Mouse (Mus musculus) induced T-regulatory cell, adult 2 months (primary cell): Measurements from ENCODE around the gene Ppp2r3c.
"Not testable (repeated sequence)": the region's sequence is repeated elsewhere in the genome, so short reads cannot be mapped to it uniquely, and the experiment has no call there.

Experiments used
- DNase-seq: peaks from one replicate; pipeline ENCODE4 v3.0.0-alpha.2; 2012; ENCODE audit warnings: low read depth

Ppp2r3c gene

DNA sequence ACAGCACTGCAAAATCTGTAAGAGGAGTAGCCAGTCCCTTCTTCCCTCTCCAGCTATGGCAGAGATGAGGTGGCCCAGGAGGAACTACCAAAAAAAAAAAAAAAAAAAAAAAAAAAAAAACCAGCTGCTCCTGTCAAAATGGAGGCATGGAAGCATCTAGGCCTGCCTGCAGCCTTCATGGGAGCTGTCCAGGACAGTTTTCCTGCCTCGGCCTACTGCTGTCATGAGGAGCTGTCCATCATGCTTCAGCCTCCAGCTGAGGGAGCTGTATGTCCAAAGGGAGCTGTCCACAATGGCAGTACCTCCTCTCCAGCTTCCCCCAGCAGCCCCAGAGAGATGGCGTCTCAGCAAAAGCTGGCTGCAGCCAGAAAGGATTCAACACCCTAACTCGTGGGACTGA is 30.6 kb downstream of the Ppp2r3c start:
- DNase-seq = no peak

DNA sequence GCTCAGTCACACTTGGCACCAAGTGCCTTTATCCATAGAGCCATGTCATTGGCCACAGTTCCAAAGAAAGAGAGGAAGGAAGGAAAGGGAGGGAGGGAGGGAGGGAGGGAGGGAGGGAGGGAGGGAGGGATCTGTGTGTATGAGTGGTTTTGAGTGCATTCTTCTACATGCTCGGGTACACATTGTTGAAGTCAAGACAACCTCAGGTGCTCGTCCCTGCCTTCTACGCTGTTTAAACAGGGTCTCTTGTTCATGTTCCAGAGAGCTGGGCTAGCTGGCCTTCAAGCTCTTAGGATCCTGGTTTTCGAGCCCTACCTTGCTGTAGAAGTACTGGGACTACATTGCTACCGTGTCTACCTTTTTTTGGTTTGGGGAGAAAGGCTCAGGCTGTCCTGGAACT is 39.4 kb downstream of the Ppp2r3c start:
- not testable (repeated sequence) for DNase-seq

DNA sequence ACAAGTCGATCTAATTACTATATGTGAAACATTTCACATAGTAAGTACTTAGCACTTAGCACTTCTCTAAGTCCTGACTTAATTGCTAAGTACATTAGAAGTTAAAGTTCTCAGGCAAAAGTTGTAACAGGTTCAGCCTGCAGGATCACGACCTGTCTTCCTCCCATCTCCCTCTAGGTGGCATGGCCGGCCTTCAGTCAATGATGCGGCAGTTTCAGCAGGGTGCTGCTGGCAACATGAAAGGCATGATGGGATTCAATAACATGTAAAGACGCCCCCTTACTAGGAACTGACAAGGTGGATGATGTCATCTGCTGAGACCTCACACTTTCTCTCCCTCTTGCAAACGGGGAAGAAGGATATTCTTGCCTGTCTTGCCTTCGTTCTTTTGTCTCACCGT is 40.8 kb downstream of the Ppp2r3c start:
- DNase-seq = not testable (repeated sequence)

DNA sequence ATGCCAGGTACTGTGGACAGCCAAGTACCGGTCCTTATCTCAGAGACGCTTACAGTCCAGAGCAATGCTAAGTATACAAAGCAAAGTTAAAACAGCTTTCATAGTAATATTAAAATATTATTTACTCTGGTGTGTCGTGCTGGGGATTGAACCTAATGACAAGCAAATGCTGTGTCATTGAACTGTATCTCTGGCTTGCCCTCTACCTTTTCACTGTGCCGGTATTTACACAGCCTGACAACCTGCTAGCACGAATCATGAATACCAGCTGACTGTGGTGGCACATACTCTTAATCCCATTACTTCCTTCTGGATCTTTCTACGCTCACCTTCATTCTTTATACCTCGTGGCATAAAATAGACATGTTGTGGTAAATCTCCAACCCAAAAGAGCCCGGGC is 60.6 kb downstream of the Ppp2r3c start:
- DNase-seq = not testable (repeated sequence)

DNA sequence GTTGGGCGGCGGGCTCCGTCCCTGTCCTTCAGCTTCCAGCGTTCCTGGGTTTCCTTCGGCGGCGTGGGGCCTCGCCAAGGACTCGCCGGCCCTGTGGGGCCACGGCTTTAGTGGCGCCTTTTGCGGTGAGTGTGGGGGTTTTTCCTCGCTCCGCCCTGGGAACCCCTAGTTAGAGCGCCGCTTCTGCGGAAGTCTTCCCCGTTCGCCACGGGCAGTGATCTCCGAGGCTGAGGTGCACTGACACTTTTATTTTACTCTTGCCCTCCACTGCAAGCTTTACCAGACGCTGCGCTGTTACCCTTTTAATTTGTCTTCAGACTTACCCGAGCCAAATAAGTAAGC is 72.3 kb downstream of the Ppp2r3c start:
- not testable (repeated sequence) for DNase-seq

DNA sequence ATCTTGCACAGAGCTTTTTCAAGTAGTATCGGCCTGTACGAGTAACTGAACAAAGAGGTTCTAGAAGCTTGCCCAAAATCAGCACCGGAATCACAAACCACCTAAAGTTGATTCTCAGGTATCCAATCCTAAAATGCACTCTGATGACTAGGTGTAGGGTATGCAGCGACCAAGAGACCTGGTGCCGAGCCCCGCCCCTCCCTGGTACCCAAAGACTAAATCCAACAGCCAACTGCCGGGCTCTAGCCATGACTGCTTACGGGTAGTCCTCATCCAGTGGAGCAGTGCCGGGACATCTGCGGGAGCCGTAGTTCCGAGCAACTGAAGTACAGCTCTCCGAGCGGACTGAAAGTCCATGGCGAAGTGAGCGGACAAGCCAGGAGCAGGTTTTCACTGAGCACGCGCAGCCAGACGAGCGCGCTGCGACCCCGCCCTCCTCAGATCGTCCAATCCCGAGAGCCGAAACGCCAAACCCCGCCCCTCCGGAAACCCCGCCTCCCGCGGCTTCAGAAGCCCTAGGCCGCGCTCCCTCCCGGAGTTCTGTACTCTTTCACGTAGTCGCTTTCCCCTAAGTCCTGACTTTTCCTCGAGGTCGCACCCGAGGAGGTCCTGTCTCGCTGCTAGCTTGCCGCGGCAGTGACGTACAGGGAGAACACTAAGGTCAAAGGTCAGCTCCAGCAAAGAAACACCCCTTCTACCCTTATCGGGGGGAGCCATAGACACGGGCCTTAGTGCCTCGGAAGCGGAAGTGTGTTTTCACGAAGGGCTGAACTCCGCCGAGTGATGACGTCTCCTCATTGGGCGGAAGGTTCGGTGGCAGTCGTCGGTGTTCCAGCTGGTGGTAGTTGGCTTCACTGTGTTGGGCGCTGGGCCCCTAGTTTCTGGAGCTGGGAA is 72.9 kb downstream of the Ppp2r3c start, which contains the start of gene Srp54c:
Srp54c (plus strand) TSS at position 543 of the 894 bp plus-strand sequence.
- DNase-seq = not testable (repeated sequence)
